Mouse (Mus musculus) ES-Bruce4 (cell line): ENCODE results near the gene Hpd. TPM values are rescaled to one million over a fixed set of nuclear protein-coding genes. Genes with fewer than 3 reads are reported as not detected.

ENCODE experiments used
- H3K27ac ChIP-seq: 2 replicates; pipeline ENCODE4 v1.5.1; 2012; ENCODE audit warnings: low read length, inconsistent platforms; ENCODE audit not compliant: insufficient read depth
- H3K27me3 ChIP-seq: 2 replicates; pipeline ENCODE4 v1.6.1; 2012; ENCODE audit warnings: mild to moderate bottlenecking, low read length, inconsistent platforms; ENCODE audit not compliant: control insufficient read depth, poor library complexity, insufficient read depth, severe bottlenecking
- H3K36me3 ChIP-seq: 2 replicates; pipeline ENCODE4 v1.6.1; 2012; ENCODE audit warnings: inconsistent platforms, mild to moderate bottlenecking, low read length, moderate library complexity; ENCODE audit not compliant: control insufficient read depth, poor library complexity, insufficient read depth, severe bottlenecking
- H3K4me1 ChIP-seq: one replicate; pipeline ENCODE4 v1.8.1; 2011; ENCODE audit warnings: low read length; ENCODE audit not compliant: control insufficient read depth, insufficient read depth
- H3K4me3 ChIP-seq: 2 replicates; pipeline ENCODE4 v1.5.1; 2011; ENCODE audit warnings: low read depth, mild to moderate bottlenecking, low read length
- H3K9ac ChIP-seq: 2 replicates; pipeline ENCODE4 v1.6.1; 2012; ENCODE audit warnings: low read depth, mild to moderate bottlenecking, inconsistent platforms; ENCODE audit not compliant: poor library complexity, severe bottlenecking
- H3K9me3 ChIP-seq: replicated peaks from 2 replicates; pipeline ENCODE4 v1.6.1; 2012; ENCODE audit warnings: mild to moderate bottlenecking, low read length, inconsistent platforms; ENCODE audit not compliant: control insufficient read depth, poor library complexity, insufficient read depth, severe bottlenecking
- CTCF ChIP-seq: IDR thresholded peaks from one replicate; pipeline ENCODE4 v1.8.1; 2011; ENCODE audit warnings: low read depth, low read length
- EP300 ChIP-seq: IDR thresholded peaks from 2 replicates; pipeline ENCODE4 v1.6.1; 2011; ENCODE audit warnings: low read depth, low read length; ENCODE audit not compliant: insufficient read depth
- POLR2A ChIP-seq: IDR thresholded peaks from one replicate; pipeline ENCODE4 v1.8.1; 2011; ENCODE audit warnings: low read length; ENCODE audit not compliant: insufficient read depth
- polyA plus RNA-seq: library from polyadenylated mRNA; stranded (reverse); fragments of >200 nt; gene quantifications from 2 replicates; pipeline ENCODE4 v1.2.4, GENCODE M21; 2011; ENCODE audit warnings: low read depth; ENCODE audit not compliant: missing spikeins, insufficient read depth, insufficient read length

Gene Hpd
- polyA plus RNA-seq, 1 experiment: not detected

DNA sequence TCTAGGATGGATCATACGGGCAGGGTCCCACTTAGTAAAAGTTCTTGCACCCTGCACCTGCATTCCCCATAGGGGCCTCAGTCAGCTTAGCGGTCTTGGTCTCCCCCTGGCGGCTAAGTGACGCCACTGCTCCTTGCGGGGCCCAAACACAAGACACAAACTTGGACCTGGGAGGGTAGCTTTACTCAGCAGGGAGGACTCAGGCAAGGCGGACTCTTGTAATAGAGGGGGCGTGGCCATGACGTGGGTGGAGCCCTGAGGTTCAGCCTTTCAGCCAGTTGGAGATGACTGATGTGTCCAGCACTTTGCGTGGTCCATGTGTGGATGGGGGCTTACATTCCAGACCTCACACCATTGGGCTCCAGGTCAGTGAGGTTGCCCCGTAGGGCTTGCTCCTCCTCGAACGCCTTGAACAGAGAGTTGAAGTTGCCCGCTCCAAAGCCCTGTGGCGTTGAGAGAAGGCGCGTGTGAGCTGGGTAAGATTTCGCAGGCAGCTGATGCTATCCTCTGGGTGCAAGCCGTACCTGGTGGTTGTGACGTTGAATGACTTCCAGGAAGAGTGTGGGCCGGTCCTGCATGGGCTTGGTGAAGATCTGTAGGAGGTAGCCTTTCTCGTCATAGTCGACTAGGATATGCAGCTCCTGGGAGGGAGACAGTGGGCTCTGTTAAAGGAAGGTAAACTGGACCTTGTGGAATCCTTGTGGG is 10.7 kb downstream of the Hpd start:
- Histone ChIP-seq H3K27ac (no peak overlapping the region), H3K9me3 (no peaks in the 10 kb centered on the region), H3K27me3 (no peaks in the 10 kb centered on the region), H3K36me3 (no peaks in the 10 kb centered on the region), H3K4me3 (peak overlapping the region; percentile 28), H3K9ac (no peak overlapping the region), H3K4me1 (no peaks in the 10 kb centered on the region)
- TF ChIP-seq EP300: 0 out of 2 replicates have a peak, but pooled peaks have one; percentile 23
- no peak for TF ChIP-seq POLR2A
- peak; percentile 95 for TF ChIP-seq CTCF

DNA sequence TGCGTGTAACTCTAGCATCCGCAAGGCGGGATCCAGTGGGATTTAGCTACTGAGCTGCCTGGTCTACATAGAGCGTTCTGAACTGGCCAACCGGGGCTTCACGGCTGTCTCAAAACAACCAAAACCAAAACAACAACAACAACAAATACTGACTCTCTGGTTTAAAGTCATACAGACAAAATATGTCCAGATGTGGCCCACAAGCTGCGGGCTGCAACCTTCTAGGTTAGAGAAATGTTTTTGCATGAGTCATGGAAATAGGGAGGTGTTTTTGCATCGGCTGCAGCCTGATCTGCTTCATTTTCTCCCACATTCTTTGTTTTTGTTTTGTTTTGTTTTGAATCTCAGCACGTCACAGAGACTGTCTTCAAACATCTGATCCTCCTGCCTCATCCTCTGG is 12.2 kb downstream of the Hpd start:
- no peaks in the 10 kb centered on the region for H3K27me3 ChIP-seq
- no peak overlapping the region for H3K4me3 ChIP-seq
- TF ChIP-seq CTCF (no peak), POLR2A (no peak), EP300 (no peak)
- H3K36me3 ChIP-seq: peaks cover 4% of the 10 kb centered on the region; the same call in 1 of the 2 replicates
- no peaks in the 10 kb centered on the region for H3K4me1 ChIP-seq
- H3K9me3 ChIP-seq: no peaks in the 10 kb centered on the region
- no peak overlapping the region for H3K27ac ChIP-seq
- no peak overlapping the region for H3K9ac ChIP-seq

DNA sequence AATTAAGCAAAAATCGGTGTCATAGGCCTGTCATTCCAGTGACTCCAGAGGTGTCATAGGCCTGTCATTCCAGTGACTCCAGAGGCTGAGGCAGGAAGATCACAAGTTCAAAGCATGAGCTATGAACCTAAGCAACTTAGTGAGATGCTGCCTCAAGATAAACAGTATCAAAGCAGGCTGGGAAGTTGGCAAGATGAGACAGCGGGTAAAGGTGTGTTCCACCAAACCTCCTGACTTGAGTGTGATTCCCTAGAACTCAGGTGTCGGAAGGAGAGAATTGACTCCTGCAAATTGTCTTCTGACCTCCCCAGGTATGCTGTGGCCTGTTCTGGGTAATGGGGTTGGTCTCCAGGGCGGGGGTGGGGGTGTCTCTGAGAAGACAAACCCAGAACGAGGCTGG is 13.2 kb downstream of the Hpd start, which contains the start of gene Psmd9:
Psmd9 (plus strand) TSS at position 130 of the 400 bp plus-strand sequence.
- Histone ChIP-seq H3K36me3 (peaks cover 4% of the 10 kb centered on the region; the same call in 1 of the 2 replicates), H3K27me3 (no peaks in the 10 kb centered on the region), H3K4me3 (no peak within 1 kb of the TSS), H3K27ac (no peak within 1 kb of the TSS), H3K9ac (no peak within 1 kb of the TSS), H3K4me1 (no peaks in the 10 kb centered on the region), H3K9me3 (no peaks in the 10 kb centered on the region)
- TF ChIP-seq POLR2A (no peak), EP300 (no peak), CTCF (no peak)

DNA sequence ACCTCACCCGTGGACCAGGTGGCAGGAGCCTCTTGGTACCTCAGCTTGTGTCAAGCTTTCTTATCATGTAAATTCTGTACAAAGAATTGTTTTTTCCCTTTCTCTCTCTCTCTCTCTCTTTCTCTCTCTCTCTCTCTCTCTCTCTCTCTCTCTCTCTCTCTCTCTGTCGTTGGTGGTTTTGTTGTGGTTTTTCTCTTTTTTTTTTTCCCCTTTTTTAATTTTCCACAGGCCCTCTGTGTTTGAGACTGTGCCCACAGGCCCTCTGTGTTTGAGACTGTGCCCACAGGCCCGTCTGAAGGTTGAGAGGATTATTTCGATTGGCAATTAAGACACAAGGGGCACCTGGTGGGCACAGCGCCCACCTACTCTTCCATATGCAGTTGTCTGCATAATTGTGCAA is 14.9 kb downstream of the Hpd start:
- Histone ChIP-seq H3K27me3 (no peaks in the 10 kb centered on the region), H3K9ac (no peak overlapping the region), H3K9me3 (no peaks in the 10 kb centered on the region), H3K4me1 (no peaks in the 10 kb centered on the region), H3K27ac (no peak overlapping the region), H3K4me3 (no peak overlapping the region), H3K36me3 (peaks cover 9% of the 10 kb centered on the region)
- TF ChIP-seq POLR2A (no peak), CTCF (no peak), EP300 (no peak)

DNA sequence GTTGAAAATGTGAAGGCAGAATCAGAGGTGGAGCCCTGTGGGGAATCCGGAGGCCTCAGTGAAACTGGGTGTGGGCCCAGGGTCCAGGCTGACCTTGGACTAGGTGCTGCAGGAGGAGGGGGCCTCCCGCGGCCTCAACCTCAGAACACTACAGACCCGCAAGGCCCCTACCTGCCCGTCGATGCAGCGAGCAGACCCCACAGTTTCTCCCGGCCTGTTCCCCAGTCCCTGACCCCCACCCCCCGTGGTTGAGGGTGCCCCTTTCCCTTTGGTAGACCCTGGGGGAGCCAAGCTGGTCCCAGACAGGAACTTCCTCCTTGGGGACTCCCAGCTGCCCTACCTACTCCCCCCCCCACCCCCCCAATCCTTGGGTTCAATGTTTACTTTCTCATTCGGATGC is 16.1 kb downstream of the Hpd start:
- no peak overlapping the region for H3K4me3 ChIP-seq
- no peak overlapping the region for H3K9ac ChIP-seq
- TF ChIP-seq CTCF (no peak), EP300 (no peak), POLR2A (no peak)
- no peaks in the 10 kb centered on the region for H3K27me3 ChIP-seq
- H3K4me1 ChIP-seq: no peaks in the 10 kb centered on the region
- H3K9me3 ChIP-seq: no peaks in the 10 kb centered on the region
- H3K36me3 ChIP-seq: peaks cover 9% of the 10 kb centered on the region
- H3K27ac ChIP-seq: no peak overlapping the region

DNA sequence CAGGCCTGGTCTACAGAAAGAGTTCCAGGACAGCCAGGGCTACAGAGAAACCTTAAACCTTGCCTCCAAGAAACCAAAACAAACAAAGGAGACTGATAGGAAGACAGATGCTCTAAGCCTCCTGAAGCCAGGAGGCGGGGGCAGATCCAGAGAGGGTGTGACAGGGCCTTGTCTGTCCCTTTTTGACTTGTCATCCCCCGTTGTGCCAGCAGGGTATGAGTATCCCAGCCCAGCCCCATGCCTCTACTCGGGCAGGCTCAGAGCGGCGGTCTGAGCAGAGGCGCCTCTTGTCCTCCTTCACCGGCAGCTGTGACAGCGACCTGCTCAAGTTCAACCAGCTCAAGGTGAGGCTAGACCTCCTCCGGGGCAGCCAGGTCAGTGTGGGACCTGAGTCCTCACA is 19.6 kb downstream of the Hpd start:
- no peaks in the 10 kb centered on the region for H3K9me3 ChIP-seq
- peaks cover 14% of the 10 kb centered on the region for H3K36me3 ChIP-seq
- no peak overlapping the region for H3K27ac ChIP-seq
- TF ChIP-seq EP300 (no peak), CTCF (no peak), POLR2A (no peak)
- H3K4me3 ChIP-seq: no peak overlapping the region
- H3K27me3 ChIP-seq: no peaks in the 10 kb centered on the region
- peaks cover 4% of the 10 kb centered on the region for H3K4me1 ChIP-seq
- H3K9ac ChIP-seq: no peak overlapping the region
